Mouse (Mus musculus) ZHBTc4 (cell line): ENCODE results near the gene Vopp1.

Experiments
- DNase-seq: peaks from one replicate; pipeline ENCODE4 v3.0.0-alpha.2; 2011; ENCODE audit warnings: low read depth, low spot score

Gene Vopp1

GRCm38 (mm10) chr6:57784251-57784650 lies 40.7 kb downstream of the Vopp1 start:
- DNase-seq = no peak

- DNase-seq = no peak
Measured at GRCm38 (mm10) chr6:57782658-57783057, 42.3 kb downstream of the Vopp1 start.

GRCm38 (mm10) chr6:57780359-57780758 lies 44.6 kb downstream of the Vopp1 start:
- DNase-seq = no peak

- no peak for DNase-seq
Measured at GRCm38 (mm10) chr6:57773792-57774191, 51.2 kb downstream of the Vopp1 start.

- no peak for DNase-seq
Measured at GRCm38 (mm10) chr6:57770467-57771190, 54.3 kb downstream of the Vopp1 start.

- DNase-seq = no peak
Measured at GRCm38 (mm10) chr6:57768948-57769525, 55.9 kb downstream of the Vopp1 start.

- no peak for DNase-seq
Measured at GRCm38 (mm10) chr6:57767112-57767868, 57.7 kb downstream of the Vopp1 start.

- DNase-seq = no peak
Measured at GRCm38 (mm10) chr6:57766287-57766686, 58.7 kb downstream of the Vopp1 start.

GRCm38 (mm10) chr6:57765095-57765878 lies 59.7 kb downstream of the Vopp1 start:
- no peak for DNase-seq

GRCm38 (mm10) chr6:57763054-57763453 lies 61.9 kb downstream of the Vopp1 start:
- no peak for DNase-seq

GRCm38 (mm10) chr6:57753962-57754759 lies 70.8 kb downstream of the Vopp1 start:
- no peak for DNase-seq

GRCm38 (mm10) chr6:57745748-57746129 lies 79.2 kb downstream of the Vopp1 start:
- no peak for DNase-seq

GRCm38 (mm10) chr6:57744974-57745747 lies 79.8 kb downstream of the Vopp1 start:
- no peak for DNase-seq

- no peak for DNase-seq
Measured at GRCm38 (mm10) chr6:57744123-57744522, 80.8 kb downstream of the Vopp1 start.

GRCm38 (mm10) chr6:57743333-57743732 lies 81.6 kb downstream of the Vopp1 start:
- DNase-seq = peak; percentile 10

GRCm38 (mm10) chr6:57742749-57743148 lies 82.2 kb downstream of the Vopp1 start:
- DNase-seq = no peak

GRCm38 (mm10) chr6:57721347-57721746 lies 103.6 kb downstream of the Vopp1 start:
- no peak for DNase-seq

- no peak for DNase-seq
Measured at GRCm38 (mm10) chr6:57711726-57712125, 113.2 kb downstream of the Vopp1 start.

- DNase-seq = no peak
Measured at GRCm38 (mm10) chr6:57706721-57707120, 118.2 kb downstream of the Vopp1 start.

GRCm38 (mm10) chr6:57703703-57704102 lies 121.3 kb downstream of the Vopp1 start:
- DNase-seq = no peak
